Mouse (Mus musculus): ENCODE results near the gene Dmac1. TPM values are rescaled to one million over a fixed set of nuclear protein-coding genes. Genes with fewer than 3 reads are reported as not detected.
A peak's percentile ranks its signal among the peaks of the same experiment; 100 is the strongest.

Dmac1 gene
- 85.7 and 86.8 TPM in 2 replicates for polyA plus RNA-seq (2015; fragmentation: Nextera tagmentation; extraction: Ambion mirVana)

GRCm38 (mm10) chr4:75278197-75279175 is at the start of gene Dmac1:
Gene Dmac1 (minus strand): TSS chr4:75278305.
- Histone ChIP-seq H3K27me3 (ENCODE audit: control insufficient read depth, insufficient read depth, low read depth, low read length) (no peaks in the 10 kb centered on the region), H3K4me2 (ENCODE audit: low read length) (peak within 1 kb of the TSS; percentile 73), H3K9ac (ENCODE audit: low read depth, low read length) (peak within 1 kb of the TSS; percentile 78), H3K27ac (ENCODE audit: low read length) (peak within 1 kb of the TSS; percentile 71), H3K36me3 (ENCODE audit: control insufficient read depth, insufficient read depth, low read length) (peaks cover 4% of the 10 kb centered on the region), H3K4me1 (ENCODE audit: control insufficient read depth, insufficient read depth, low read length) (peaks cover 6% of the 10 kb centered on the region; the same call in 1 of the 2 replicates), H3K9me3 (replicated peaks; ENCODE audit: control insufficient read depth, low read length, poor library complexity, severe bottlenecking) (no peaks in the 10 kb centered on the region), H3K4me3 (ENCODE audit: low read depth, low read length) (peak within 1 kb of the TSS; percentile 75)
- WGBS, result 18% methylated on average over 23 of the region's 23 CpGs
- ATAC-seq, result peak; percentile 97

GRCm38 (mm10) chr4:75315431-75315830 is 37.3 kb upstream of the Dmac1 start:
- no peaks in the 10 kb centered on the region for H3K27me3 ChIP-seq (ENCODE audit: control insufficient read depth, insufficient read depth, low read depth, low read length)
- H3K9me3 ChIP-seq (replicated peaks; ENCODE audit: control insufficient read depth, low read length, poor library complexity, severe bottlenecking), result no peaks in the 10 kb centered on the region
- H3K9ac ChIP-seq (ENCODE audit: low read depth, low read length), result no peak overlapping the region
- no peak for ATAC-seq
- no peak overlapping the region for H3K4me3 ChIP-seq (ENCODE audit: low read depth, low read length)
- H3K36me3 ChIP-seq (ENCODE audit: control insufficient read depth, insufficient read depth, low read length), result no peaks in the 10 kb centered on the region
- H3K4me2 ChIP-seq (ENCODE audit: low read length), result no peak overlapping the region
- WGBS, result 79% methylated on average over 1 of the region's 1 CpGs
- no peak overlapping the region for H3K27ac ChIP-seq (ENCODE audit: low read length)
- H3K4me1 ChIP-seq (ENCODE audit: control insufficient read depth, insufficient read depth, low read length), result no peaks in the 10 kb centered on the region

GRCm38 (mm10) chr4:75315007-75315406 is 36.9 kb upstream of the Dmac1 start:
- no peak overlapping the region for H3K9ac ChIP-seq (ENCODE audit: low read depth, low read length)
- H3K27ac ChIP-seq (ENCODE audit: low read length), result no peak overlapping the region
- WGBS, result 85% methylated on average over 1 of the region's 1 CpGs
- no peaks in the 10 kb centered on the region for H3K36me3 ChIP-seq (ENCODE audit: control insufficient read depth, insufficient read depth, low read length)
- ATAC-seq, result no peak
- H3K27me3 ChIP-seq (ENCODE audit: control insufficient read depth, insufficient read depth, low read depth, low read length), result no peaks in the 10 kb centered on the region
- no peaks in the 10 kb centered on the region for H3K4me1 ChIP-seq (ENCODE audit: control insufficient read depth, insufficient read depth, low read length)
- H3K4me2 ChIP-seq (ENCODE audit: low read length), result no peak overlapping the region
- no peaks in the 10 kb centered on the region for H3K9me3 ChIP-seq (replicated peaks; ENCODE audit: control insufficient read depth, low read length, poor library complexity, severe bottlenecking)
- H3K4me3 ChIP-seq (ENCODE audit: low read depth, low read length), result no peak overlapping the region

DNA sequence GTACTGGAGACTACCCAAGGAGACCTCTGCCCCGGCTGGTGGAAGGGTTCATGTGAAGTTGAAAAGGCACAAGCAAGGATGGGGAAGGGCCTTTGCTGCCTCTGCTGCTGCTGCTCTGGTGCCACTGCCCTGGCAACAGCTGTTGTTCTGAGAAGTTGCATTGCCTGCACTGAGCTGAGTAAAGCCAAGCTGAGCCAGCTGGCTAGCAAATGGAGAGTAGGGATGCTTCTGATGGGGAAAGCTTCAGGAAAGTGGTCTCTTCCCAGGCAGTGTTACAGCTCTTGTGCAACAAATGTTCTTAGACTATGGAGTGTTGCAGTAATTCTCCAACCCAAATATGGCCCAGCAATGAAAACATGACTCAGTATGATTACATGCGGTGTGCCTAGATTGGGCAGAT is 33.8 kb upstream of the Dmac1 start:
- Histone ChIP-seq H3K27me3 (ENCODE audit: control insufficient read depth, insufficient read depth, low read depth, low read length) (no peaks in the 10 kb centered on the region), H3K4me2 (ENCODE audit: low read length) (no peak overlapping the region), H3K4me1 (ENCODE audit: control insufficient read depth, insufficient read depth, low read length) (no peaks in the 10 kb centered on the region), H3K9ac (ENCODE audit: low read depth, low read length) (no peak overlapping the region), H3K27ac (ENCODE audit: low read length) (no peak overlapping the region), H3K4me3 (ENCODE audit: low read depth, low read length) (no peak overlapping the region), H3K36me3 (ENCODE audit: control insufficient read depth, insufficient read depth, low read length) (no peaks in the 10 kb centered on the region), H3K9me3 (replicated peaks; ENCODE audit: control insufficient read depth, low read length, poor library complexity, severe bottlenecking) (no peaks in the 10 kb centered on the region)
- WGBS, result 95% methylated on average over 2 of the region's 2 CpGs
- no peak for ATAC-seq

DNA sequence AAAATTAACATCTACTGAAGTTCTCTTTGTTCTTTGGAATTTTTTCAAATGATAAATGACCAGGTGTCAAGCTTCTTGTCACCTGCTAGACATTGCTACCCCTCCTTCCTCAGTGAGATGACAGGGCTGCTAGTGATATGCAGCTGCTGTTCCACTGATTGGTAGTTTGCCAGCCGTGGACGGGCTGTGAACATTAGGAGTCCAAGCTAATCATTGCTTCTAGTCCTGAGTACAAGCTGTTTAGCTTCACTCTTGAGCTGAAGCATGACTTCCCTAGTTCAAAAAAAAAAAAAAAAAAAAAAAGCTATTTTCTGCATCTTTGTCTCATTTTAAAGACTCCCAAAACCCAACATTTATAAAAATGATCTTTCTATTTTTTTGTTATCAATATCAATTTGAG is 33.2 kb upstream of the Dmac1 start:
- no peak overlapping the region for H3K4me2 ChIP-seq (ENCODE audit: low read length)
- H3K4me3 ChIP-seq (ENCODE audit: low read depth, low read length), result no peak overlapping the region
- ATAC-seq, result no peak
- no peaks in the 10 kb centered on the region for H3K4me1 ChIP-seq (ENCODE audit: control insufficient read depth, insufficient read depth, low read length)
- H3K36me3 ChIP-seq (ENCODE audit: control insufficient read depth, insufficient read depth, low read length), result no peaks in the 10 kb centered on the region
- H3K9ac ChIP-seq (ENCODE audit: low read depth, low read length), result no peak overlapping the region
- H3K9me3 ChIP-seq (replicated peaks; ENCODE audit: control insufficient read depth, low read length, poor library complexity, severe bottlenecking), result no peaks in the 10 kb centered on the region
- no peaks in the 10 kb centered on the region for H3K27me3 ChIP-seq (ENCODE audit: control insufficient read depth, insufficient read depth, low read depth, low read length)
- 90% methylated on average over 2 of the region's 2 CpGs for WGBS
- H3K27ac ChIP-seq (ENCODE audit: low read length), result no peak overlapping the region

DNA sequence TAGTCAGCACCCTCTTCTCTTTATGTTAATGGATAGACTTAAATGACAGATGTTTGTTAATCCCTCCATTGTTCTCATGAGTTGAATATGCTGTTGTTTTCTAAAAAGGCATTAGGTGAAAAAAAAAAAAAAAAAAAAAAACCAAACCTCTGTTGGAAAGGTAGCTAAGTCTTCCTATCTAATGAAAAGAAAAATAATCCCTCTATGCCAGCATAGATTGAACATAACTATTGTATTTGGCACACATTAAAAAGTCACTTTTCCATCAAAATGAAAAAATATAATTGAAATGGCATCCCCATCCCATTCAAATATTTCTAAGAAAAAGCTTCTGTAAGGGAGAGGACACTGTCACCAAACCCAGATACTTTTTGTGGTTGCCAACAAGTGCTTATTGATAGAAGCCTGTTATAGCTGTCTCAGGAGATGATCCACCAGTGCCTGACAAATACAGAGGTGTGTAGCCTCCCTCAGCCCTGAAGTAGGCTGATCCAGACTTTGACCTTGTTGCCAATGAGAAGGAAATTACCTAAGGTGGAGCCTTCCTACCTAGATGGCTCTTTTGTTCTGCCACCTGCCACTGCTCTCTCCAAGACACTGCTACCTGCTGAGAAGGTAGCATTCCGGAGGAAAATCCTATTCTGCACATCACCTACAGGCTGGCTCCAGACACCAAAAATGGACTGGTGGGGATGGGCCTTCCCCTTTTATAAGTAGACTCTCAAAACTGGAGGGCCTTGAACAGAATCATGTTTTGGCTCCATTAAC is 22.3 kb upstream of the Dmac1 start:
- no peak overlapping the region for H3K4me3 ChIP-seq (ENCODE audit: low read depth, low read length)
- H3K27me3 ChIP-seq (ENCODE audit: control insufficient read depth, insufficient read depth, low read depth, low read length), result no peaks in the 10 kb centered on the region
- no peak overlapping the region for H3K27ac ChIP-seq (ENCODE audit: low read length)
- H3K9me3 ChIP-seq (replicated peaks; ENCODE audit: control insufficient read depth, low read length, poor library complexity, severe bottlenecking), result no peaks in the 10 kb centered on the region
- no peaks in the 10 kb centered on the region for H3K36me3 ChIP-seq (ENCODE audit: control insufficient read depth, insufficient read depth, low read length)
- no peaks in the 10 kb centered on the region for H3K4me1 ChIP-seq (ENCODE audit: control insufficient read depth, insufficient read depth, low read length)
- no peak overlapping the region for H3K4me2 ChIP-seq (ENCODE audit: low read length)
- H3K9ac ChIP-seq (ENCODE audit: low read depth, low read length), result no peak overlapping the region
- no peak for ATAC-seq
- WGBS, result 65% methylated on average over 1 of the region's 1 CpGs

- Histone ChIP-seq H3K9me3 (replicated peaks; ENCODE audit: control insufficient read depth, low read length, poor library complexity, severe bottlenecking) (no peaks in the 10 kb centered on the region), H3K27me3 (ENCODE audit: control insufficient read depth, insufficient read depth, low read depth, low read length) (no peaks in the 10 kb centered on the region), H3K4me1 (ENCODE audit: control insufficient read depth, insufficient read depth, low read length) (no peaks in the 10 kb centered on the region), H3K36me3 (ENCODE audit: control insufficient read depth, insufficient read depth, low read length) (no peaks in the 10 kb centered on the region), H3K4me2 (ENCODE audit: low read length) (no peak overlapping the region), H3K9ac (ENCODE audit: low read depth, low read length) (no peak overlapping the region), H3K27ac (ENCODE audit: low read length) (no peak overlapping the region), H3K4me3 (ENCODE audit: low read depth, low read length) (no peak overlapping the region)
- ATAC-seq, result peak; percentile 51; the same call in 1 of the 2 replicates
- 47% methylated on average over 4 of the region's 4 CpGs for WGBS
Measured at GRCm38 (mm10) chr4:75292315-75292714, 14.2 kb upstream of the Dmac1 start.

GRCm38 (mm10) chr4:75291142-75291541 is 13.0 kb upstream of the Dmac1 start:
- Histone ChIP-seq H3K9me3 (replicated peaks; ENCODE audit: control insufficient read depth, low read length, poor library complexity, severe bottlenecking) (no peaks in the 10 kb centered on the region), H3K36me3 (ENCODE audit: control insufficient read depth, insufficient read depth, low read length) (no peaks in the 10 kb centered on the region), H3K4me2 (ENCODE audit: low read length) (no peak overlapping the region), H3K27me3 (ENCODE audit: control insufficient read depth, insufficient read depth, low read depth, low read length) (no peaks in the 10 kb centered on the region), H3K4me1 (ENCODE audit: control insufficient read depth, insufficient read depth, low read length) (no peaks in the 10 kb centered on the region), H3K9ac (ENCODE audit: low read depth, low read length) (no peak overlapping the region), H3K4me3 (ENCODE audit: low read depth, low read length) (no peak overlapping the region), H3K27ac (ENCODE audit: low read length) (no peak overlapping the region)
- WGBS, result 84% methylated on average over 4 of the region's 4 CpGs
- no peak for ATAC-seq
